Mouse (Mus musculus): ENCODE data around the gene Mical3. TPM values are rescaled to one million over a fixed set of nuclear protein-coding genes. Genes with fewer than 3 reads are reported as not detected.

Mical3 gene
- polyA plus RNA-seq, 2 experiments: 13.3 to 17.3 TPM

DNA sequence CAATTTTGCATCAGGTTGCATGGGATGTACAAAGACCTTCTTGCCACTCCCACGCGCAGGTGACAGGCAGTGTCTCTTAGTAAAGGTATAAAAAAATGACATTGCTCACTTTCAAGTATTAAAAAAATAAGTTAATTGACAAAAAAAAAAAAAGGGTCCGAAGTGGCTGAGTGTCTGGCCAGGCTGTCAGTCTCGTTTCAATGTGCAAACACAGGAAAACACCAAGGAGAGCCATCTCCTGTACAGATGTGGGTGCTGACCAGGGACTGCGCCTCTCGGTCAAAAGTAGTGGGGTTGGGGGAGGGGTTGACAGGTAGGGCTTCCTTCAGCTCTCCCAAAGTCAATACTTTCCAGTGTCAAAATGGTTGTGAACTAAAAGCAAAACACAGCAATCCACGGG, 197.1 kb downstream of the Mical3 start:
- no peaks in the 10 kb centered on the region for H3K9me3 ChIP-seq (ENCODE audit: control insufficient read depth, low read length)
- H3K36me3 ChIP-seq (ENCODE audit: control insufficient read depth, insufficient read depth, low read length): peaks cover 27% of the 10 kb centered on the region
- 91% methylated on average over 7 of the region's 7 CpGs for WGBS
- H3K4me1 ChIP-seq (ENCODE audit: control insufficient read depth, insufficient read depth, low read length): no peaks in the 10 kb centered on the region
- DNase-seq (ENCODE audit: low spot score) (no peak), ATAC-seq (ENCODE audit: low FRiP score, low read depth) (peak; percentile 8; the same call in 1 of the 2 replicates)
- no peak for TF ChIP-seq POLR2A (IDR thresholded peaks at IDR 0.05; ENCODE audit: borderline replicate concordance, extremely low read depth, insufficient read depth, insufficient read length)
- no peak overlapping the region for H3K27ac ChIP-seq (replicated peaks; ENCODE audit: low read depth, low read length)
- no peak overlapping the region for H3K4me3 ChIP-seq (replicated peaks; ENCODE audit: low read length)
- H3K27me3 ChIP-seq (ENCODE audit: control insufficient read depth, insufficient read depth, low read length): no peaks in the 10 kb centered on the region
- H3K9ac ChIP-seq (ENCODE audit: low read depth, low read length, severe bottlenecking): no peak overlapping the region
- H3K4me2 ChIP-seq (replicated peaks; ENCODE audit: low read depth, low read length, severe bottlenecking): no peak overlapping the region

DNA sequence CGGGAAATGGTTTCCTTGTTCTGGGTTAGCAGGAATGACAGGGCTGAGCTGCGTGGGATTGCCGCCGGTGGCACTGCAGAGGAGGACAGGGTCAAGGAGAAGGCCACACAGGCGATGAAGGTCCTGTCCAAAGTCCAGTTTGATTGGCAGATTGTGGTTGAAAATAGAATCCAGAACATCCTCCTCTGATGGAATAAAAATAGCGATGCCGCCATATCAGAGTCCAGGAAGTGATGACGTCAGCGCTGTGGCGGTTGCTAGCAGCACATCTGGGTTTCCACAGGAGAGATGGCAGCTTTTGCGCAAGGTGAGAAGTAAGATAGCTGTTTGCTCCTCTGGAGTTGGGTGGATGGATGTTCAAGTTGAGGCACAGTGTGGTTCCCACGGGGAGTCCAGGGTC, 198.2 kb downstream of the Mical3 start:
- H3K9me3 ChIP-seq (ENCODE audit: control insufficient read depth, low read length): no peaks in the 10 kb centered on the region
- no peak for TF ChIP-seq POLR2A (IDR thresholded peaks at IDR 0.05; ENCODE audit: borderline replicate concordance, extremely low read depth, insufficient read depth, insufficient read length)
- no peaks in the 10 kb centered on the region for H3K4me1 ChIP-seq (ENCODE audit: control insufficient read depth, insufficient read depth, low read length)
- H3K27ac ChIP-seq (replicated peaks; ENCODE audit: low read depth, low read length): no peak overlapping the region
- ATAC-seq (ENCODE audit: low FRiP score, low read depth): no peak
- no peak overlapping the region for H3K9ac ChIP-seq (ENCODE audit: low read depth, low read length, severe bottlenecking)
- DNase-seq (ENCODE audit: low spot score): no peak
- H3K27me3 ChIP-seq (ENCODE audit: control insufficient read depth, insufficient read depth, low read length): no peaks in the 10 kb centered on the region
- H3K4me3 ChIP-seq (replicated peaks; ENCODE audit: low read length): no peak overlapping the region
- 90% methylated on average over 12 of the region's 12 CpGs for WGBS
- peaks cover 27% of the 10 kb centered on the region for H3K36me3 ChIP-seq (ENCODE audit: control insufficient read depth, insufficient read depth, low read length)
- no peak overlapping the region for H3K4me2 ChIP-seq (replicated peaks; ENCODE audit: low read depth, low read length, severe bottlenecking)

GRCm38 (mm10) chr6:120930450-120931306, 200.1 kb downstream of the Mical3 start:
- Histone ChIP-seq H3K4me1 (ENCODE audit: control insufficient read depth, insufficient read depth, low read length) (no peaks in the 10 kb centered on the region), H3K4me2 (replicated peaks; ENCODE audit: low read depth, low read length, severe bottlenecking) (no peak overlapping the region), H3K9ac (ENCODE audit: low read depth, low read length, severe bottlenecking) (no peak overlapping the region), H3K36me3 (ENCODE audit: control insufficient read depth, insufficient read depth, low read length) (peaks cover 27% of the 10 kb centered on the region), H3K27ac (replicated peaks; ENCODE audit: low read depth, low read length) (no peak overlapping the region), H3K27me3 (ENCODE audit: control insufficient read depth, insufficient read depth, low read length) (no peaks in the 10 kb centered on the region), H3K4me3 (replicated peaks; ENCODE audit: low read length) (no peak overlapping the region), H3K9me3 (ENCODE audit: control insufficient read depth, low read length) (no peaks in the 10 kb centered on the region)
- no peak for DNase-seq (ENCODE audit: low spot score)
- 76% methylated on average over 6 of the region's 6 CpGs for whole genome bisulfite sequencing
- no peak for ATAC-seq (ENCODE audit: low FRiP score, low read depth)
- TF ChIP-seq POLR2A (IDR thresholded peaks at IDR 0.05; ENCODE audit: borderline replicate concordance, extremely low read depth, insufficient read depth, insufficient read length): no peak

DNA sequence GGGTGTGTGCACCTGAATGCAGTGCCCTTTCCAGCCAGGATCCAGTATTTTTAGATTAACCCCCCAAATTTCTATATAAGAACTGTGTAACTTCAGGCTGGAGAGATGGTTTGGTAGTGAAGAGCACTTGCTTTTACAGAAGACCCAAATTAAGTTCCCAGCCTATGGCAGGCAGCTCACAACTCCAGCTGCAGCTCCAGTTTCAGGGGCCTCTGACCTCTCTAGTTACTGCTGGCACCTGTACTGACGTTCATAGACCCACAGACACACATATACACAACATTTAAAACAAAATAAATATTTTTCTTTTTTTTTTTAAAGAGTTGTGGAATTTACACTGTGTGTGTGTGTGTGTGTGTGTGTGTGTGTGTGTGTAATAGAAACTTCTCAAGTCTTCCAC, 201.4 kb downstream of the Mical3 start:
- H3K27ac ChIP-seq (replicated peaks; ENCODE audit: low read depth, low read length): no peak overlapping the region
- peaks cover 22% of the 10 kb centered on the region for H3K36me3 ChIP-seq (ENCODE audit: control insufficient read depth, insufficient read depth, low read length)
- no peaks in the 10 kb centered on the region for H3K27me3 ChIP-seq (ENCODE audit: control insufficient read depth, insufficient read depth, low read length)
- H3K9me3 ChIP-seq (ENCODE audit: control insufficient read depth, low read length): no peaks in the 10 kb centered on the region
- DNase-seq (ENCODE audit: low spot score) (no peak), ATAC-seq (ENCODE audit: low FRiP score, low read depth) (no peak)
- no peak overlapping the region for H3K4me2 ChIP-seq (replicated peaks; ENCODE audit: low read depth, low read length, severe bottlenecking)
- no peak overlapping the region for H3K4me3 ChIP-seq (replicated peaks; ENCODE audit: low read length)
- 29% methylated on average over 1 of the region's 1 CpGs for WGBS
- no peaks in the 10 kb centered on the region for H3K4me1 ChIP-seq (ENCODE audit: control insufficient read depth, insufficient read depth, low read length)
- H3K9ac ChIP-seq (ENCODE audit: low read depth, low read length, severe bottlenecking): no peak overlapping the region
- no peak for TF ChIP-seq POLR2A (IDR thresholded peaks at IDR 0.05; ENCODE audit: borderline replicate concordance, extremely low read depth, insufficient read depth, insufficient read length)

DNA sequence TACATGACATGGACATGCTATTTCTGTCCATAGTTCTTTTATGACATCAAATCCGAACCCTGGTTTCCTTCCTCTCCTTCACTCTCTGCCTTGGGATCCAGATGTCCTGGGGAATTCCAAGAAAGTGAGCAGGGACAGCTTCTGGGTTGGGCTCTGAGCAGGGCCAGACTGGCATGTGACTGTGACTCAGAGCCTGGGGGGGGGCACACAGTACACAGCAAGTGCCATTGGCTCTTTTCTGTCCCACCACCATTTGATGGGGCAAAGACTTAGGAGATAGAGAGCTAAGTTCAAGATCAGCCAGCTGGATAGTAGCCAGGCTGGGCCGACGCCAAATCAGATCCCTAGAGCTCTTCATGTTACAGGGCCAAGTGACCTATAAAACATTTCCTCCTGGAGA, 203.0 kb downstream of the Mical3 start:
- Histone ChIP-seq H3K4me1 (ENCODE audit: control insufficient read depth, insufficient read depth, low read length) (no peaks in the 10 kb centered on the region), H3K9me3 (ENCODE audit: control insufficient read depth, low read length) (no peaks in the 10 kb centered on the region), H3K4me3 (replicated peaks; ENCODE audit: low read length) (no peak overlapping the region), H3K36me3 (ENCODE audit: control insufficient read depth, insufficient read depth, low read length) (peaks cover 12% of the 10 kb centered on the region), H3K9ac (ENCODE audit: low read depth, low read length, severe bottlenecking) (no peak overlapping the region), H3K27me3 (ENCODE audit: control insufficient read depth, insufficient read depth, low read length) (no peaks in the 10 kb centered on the region), H3K27ac (replicated peaks; ENCODE audit: low read depth, low read length) (no peak overlapping the region), H3K4me2 (replicated peaks; ENCODE audit: low read depth, low read length, severe bottlenecking) (no peak overlapping the region)
- 61% methylated on average over 3 of the region's 3 CpGs for WGBS
- no peak for TF ChIP-seq POLR2A (IDR thresholded peaks at IDR 0.05; ENCODE audit: borderline replicate concordance, extremely low read depth, insufficient read depth, insufficient read length)
- no peak for ATAC-seq (ENCODE audit: low FRiP score, low read depth)
- DNase-seq (ENCODE audit: low spot score): no peak

All from limb, embryonic 14.5 days (tissue).